Mouse (Mus musculus) forebrain, embryonic 15.5 days (tissue): Measurements from ENCODE around the gene Adarb1. TPM values are rescaled to one million over a fixed set of nuclear protein-coding genes. Genes with fewer than 3 reads are reported as not detected.

Source experiments
- ATAC-seq: fragments of 200-750 bp; cut with Nextera tagmentation; replicated peaks from 2 replicates; pipeline ENCODE4 v1.8.0; 2017; ENCODE audit warnings: mild to moderate bottlenecking, moderate TSS enrichment, moderate library complexity
- H3K27ac ChIP-seq: fragments of 300-500 bp; sonication (generic); replicated peaks from 2 replicates; pipeline ENCODE4 v1.5.1; 2015; ENCODE audit warnings: mild to moderate bottlenecking, inconsistent platforms
- H3K27me3 ChIP-seq: fragments of 300-500 bp; sonication (generic); 2 replicates; pipeline ENCODE4 v1.6.1; 2015; ENCODE audit warnings: inconsistent platforms
- H3K36me3 ChIP-seq: fragments of 300-500 bp; sonication (generic); 2 replicates; pipeline ENCODE4 v1.6.1; 2015; ENCODE audit warnings: mild to moderate bottlenecking, inconsistent platforms
- H3K4me1 ChIP-seq: fragments of 300-500 bp; sonication (generic); 2 replicates; pipeline ENCODE4 v1.6.1; 2015; ENCODE audit warnings: inconsistent platforms
- H3K4me2 ChIP-seq: fragments of 300-500 bp; sonication (generic); replicated peaks from 2 replicates; pipeline ENCODE4 v1.6.1; 2015; ENCODE audit warnings: mild to moderate bottlenecking, inconsistent platforms
- H3K4me3 ChIP-seq: fragments of 300-500 bp; sonication (generic); 2 replicates; pipeline ENCODE4 v1.5.1; 2015; ENCODE audit warnings: mild to moderate bottlenecking, inconsistent platforms
- H3K9ac ChIP-seq: fragments of 300-500 bp; sonication (generic); replicated peaks from 2 replicates; pipeline ENCODE4 v1.6.1; 2015; ENCODE audit warnings: mild to moderate bottlenecking, inconsistent platforms
- H3K9me3 ChIP-seq: fragments of 300-500 bp; sonication (generic); 2 replicates; pipeline ENCODE4 v1.6.1; 2016; ENCODE audit warnings: inconsistent platforms
- WGBS: fragments of 180-500 bp; shearing (Covaris S2); methylation state at CpG from one replicate; pipeline ENCODE4 v1.1.7; 2015; ENCODE audit warnings: mixed read lengths; 5-methylcytosine and 5-hydroxymethylcytosine counted together
- polyA plus RNA-seq: library from polyadenylated mRNA; unstranded; fragments of >200 nt; fragmentation: Nextera tagmentation; extraction: Ambion mirVana; gene quantifications from 2 replicates; pipeline ENCODE4 v1.2.1, GENCODE M21; 2015

Gene Adarb1
- polyA plus RNA-seq = 11.9 and 12.6 TPM in 2 replicates

- WGBS = under 1% methylated on average over 57 of the region's 57 CpGs
- peak within 1 kb of the TSS; percentile 80 for H3K4me2 ChIP-seq
- H3K9me3 ChIP-seq = no peaks in the 10 kb centered on the region; the same call in 1 of the 2 replicates
- ATAC-seq = peak; percentile 95
- H3K27me3 ChIP-seq = peaks cover 8% of the 10 kb centered on the region; the same call in 1 of the 2 replicates
- H3K4me3 ChIP-seq = peak within 1 kb of the TSS; percentile 68
- H3K9ac ChIP-seq = peak within 1 kb of the TSS; percentile 66
- H3K27ac ChIP-seq = peak within 1 kb of the TSS; percentile 62
- peaks cover 20% of the 10 kb centered on the region for H3K4me1 ChIP-seq
- no peaks in the 10 kb centered on the region for H3K36me3 ChIP-seq
Observed at GRCm38 (mm10) chr10:77418138-77418537, at the start of gene Adarb1. Gene Adarb1 (minus strand): TSS chr10:77418270.

GRCm38 (mm10) chr10:77467407-77467806 is 49.3 kb upstream of the Adarb1 start:
- 87% methylated on average over 6 of the region's 6 CpGs for WGBS
- no peak overlapping the region for H3K27ac ChIP-seq
- H3K36me3 ChIP-seq = no peaks in the 10 kb centered on the region

GRCm38 (mm10) chr10:77465902-77466301 is 47.8 kb upstream of the Adarb1 start:
- 91% methylated on average over 5 of the region's 5 CpGs for WGBS

More at GRCm38 (mm10) chr10:77467407-77467806, 49.3 kb upstream of the Adarb1 start:
- no peak for ATAC-seq
- Histone ChIP-seq H3K4me2 (no peak overlapping the region), H3K9ac (no peak overlapping the region), H3K4me1 (0 out of 2 replicates have a peak, but pooled peaks cover 4% of the 10 kb centered on the region), H3K27me3 (no peaks in the 10 kb centered on the region), H3K4me3 (no peak overlapping the region), H3K9me3 (no peaks in the 10 kb centered on the region)

DNA sequence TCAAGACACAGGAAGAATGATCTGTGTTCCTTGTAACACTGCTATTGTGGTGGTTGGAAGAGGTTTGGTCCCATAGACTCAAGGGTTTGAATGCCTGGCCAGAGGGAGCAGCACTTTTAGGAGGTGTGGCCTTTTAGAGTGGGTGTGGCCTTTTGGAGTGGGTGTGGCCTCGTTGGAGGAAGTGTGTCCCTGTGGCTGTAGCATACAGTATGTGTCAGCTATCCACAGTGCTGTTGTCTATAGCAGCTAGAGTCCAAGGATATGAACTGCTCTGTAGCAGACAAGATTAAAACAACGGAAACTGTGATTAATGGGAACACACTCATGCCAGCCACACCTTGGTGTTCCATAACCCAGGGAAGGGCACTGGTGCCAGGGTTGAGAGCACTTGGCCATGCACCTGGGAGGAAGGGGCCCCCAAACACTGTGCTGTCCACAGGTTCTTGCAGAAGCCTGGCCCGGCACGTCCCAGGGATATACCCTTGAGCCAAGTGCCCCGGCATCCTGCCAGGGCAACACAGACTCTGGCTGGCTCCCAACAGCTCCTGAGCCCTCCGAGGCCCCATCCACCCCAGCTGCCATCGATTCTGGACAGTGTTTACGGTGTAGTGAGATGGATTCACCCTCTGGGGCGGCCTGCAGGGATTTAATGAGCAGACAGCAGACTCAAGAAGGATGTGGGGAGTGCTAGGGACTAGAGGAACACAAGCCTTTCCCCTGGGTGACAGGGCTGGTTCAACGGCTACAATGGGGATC is 46.3 kb upstream of the Adarb1 start:
- 0 out of 2 replicates have a peak, but pooled peaks cover 4% of the 10 kb centered on the region for H3K4me1 ChIP-seq
- no peak overlapping the region for H3K9ac ChIP-seq
- 63% methylated on average over 10 of the region's 10 CpGs for WGBS
- no peak overlapping the region for H3K4me3 ChIP-seq
- H3K36me3 ChIP-seq = no peaks in the 10 kb centered on the region
- no peaks in the 10 kb centered on the region for H3K27me3 ChIP-seq
- H3K9me3 ChIP-seq = no peaks in the 10 kb centered on the region
- peak; percentile 23; the same call in 1 of the 2 replicates for ATAC-seq
- no peak overlapping the region for H3K27ac ChIP-seq
- H3K4me2 ChIP-seq = no peak overlapping the region

More at GRCm38 (mm10) chr10:77465902-77466301, 47.8 kb upstream of the Adarb1 start:
- ATAC-seq = no peak
- H3K36me3 ChIP-seq = no peaks in the 10 kb centered on the region
- H3K27ac ChIP-seq = no peak overlapping the region
- no peak overlapping the region for H3K9ac ChIP-seq
- H3K4me1 ChIP-seq = 0 out of 2 replicates have a peak, but pooled peaks cover 4% of the 10 kb centered on the region
- H3K27me3 ChIP-seq = no peaks in the 10 kb centered on the region
- no peak overlapping the region for H3K4me2 ChIP-seq
- no peaks in the 10 kb centered on the region for H3K9me3 ChIP-seq
- H3K4me3 ChIP-seq = no peak overlapping the region

DNA sequence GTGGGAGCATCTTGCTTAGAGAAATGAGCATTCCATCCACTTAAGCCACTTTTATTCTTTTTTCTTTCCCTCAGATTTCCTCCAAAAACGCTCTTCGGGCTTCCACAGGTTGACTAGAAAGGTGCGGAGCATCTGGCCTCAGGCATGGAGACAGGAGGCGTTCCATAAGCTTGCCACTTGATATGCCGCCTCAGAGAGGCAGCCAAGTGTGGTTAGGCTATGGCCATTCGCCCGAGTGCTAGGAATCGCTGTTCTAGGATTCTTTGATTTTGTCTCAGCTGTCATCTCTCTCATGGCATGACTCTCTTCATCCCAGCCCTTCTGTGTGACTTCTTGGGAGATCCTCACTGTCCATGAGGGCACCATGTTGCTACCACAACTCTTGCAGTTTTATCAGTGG is 43.1 kb upstream of the Adarb1 start:
- 0 out of 2 replicates have a peak, but pooled peaks cover 4% of the 10 kb centered on the region for H3K4me1 ChIP-seq
- 91% methylated on average over 8 of the region's 8 CpGs for WGBS
- H3K27ac ChIP-seq = no peak overlapping the region
- no peaks in the 10 kb centered on the region for H3K9me3 ChIP-seq
- no peaks in the 10 kb centered on the region for H3K27me3 ChIP-seq
- H3K36me3 ChIP-seq = no peaks in the 10 kb centered on the region
- no peak for ATAC-seq
- H3K9ac ChIP-seq = no peak overlapping the region
- no peak overlapping the region for H3K4me2 ChIP-seq
- no peak overlapping the region for H3K4me3 ChIP-seq

GRCm38 (mm10) chr10:77457701-77458100 is 39.6 kb upstream of the Adarb1 start:
- no peak overlapping the region for H3K4me3 ChIP-seq
- H3K36me3 ChIP-seq = no peaks in the 10 kb centered on the region
- H3K27ac ChIP-seq = no peak overlapping the region
- H3K9me3 ChIP-seq = no peaks in the 10 kb centered on the region
- ATAC-seq = no peak
- H3K4me1 ChIP-seq = no peaks in the 10 kb centered on the region
- no peak overlapping the region for H3K4me2 ChIP-seq
- no peak overlapping the region for H3K9ac ChIP-seq
- H3K27me3 ChIP-seq = no peaks in the 10 kb centered on the region
- WGBS = 84% methylated on average over 3 of the region's 3 CpGs

DNA sequence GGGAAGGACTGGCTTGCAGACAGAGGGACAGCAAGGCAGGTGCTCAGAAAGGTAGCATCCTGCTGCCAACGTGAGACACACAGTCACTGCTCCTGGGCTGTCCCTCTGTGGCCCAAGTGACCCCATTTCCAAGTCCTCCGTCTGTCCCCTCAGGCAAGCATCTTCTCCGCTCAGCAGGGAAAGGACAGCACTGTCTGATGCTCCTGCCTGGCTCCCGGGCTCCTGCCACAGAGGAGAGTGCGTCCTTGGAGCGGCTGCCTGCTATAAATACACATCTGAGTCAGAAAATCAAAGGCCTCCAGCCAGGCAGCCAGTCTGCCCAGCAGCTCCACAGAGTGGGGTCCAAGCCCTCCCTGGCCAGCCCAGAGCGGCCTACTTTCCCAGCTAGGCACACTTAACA is 38.4 kb upstream of the Adarb1 start:
- H3K36me3 ChIP-seq = no peaks in the 10 kb centered on the region
- no peak overlapping the region for H3K4me2 ChIP-seq
- no peaks in the 10 kb centered on the region for H3K9me3 ChIP-seq
- no peak overlapping the region for H3K27ac ChIP-seq
- no peaks in the 10 kb centered on the region for H3K4me1 ChIP-seq
- H3K4me3 ChIP-seq = no peak overlapping the region
- 77% methylated on average over 7 of the region's 7 CpGs for WGBS
- H3K9ac ChIP-seq = no peak overlapping the region
- no peaks in the 10 kb centered on the region for H3K27me3 ChIP-seq
- ATAC-seq = no peak

GRCm38 (mm10) chr10:77455251-77456010 is 37.4 kb upstream of the Adarb1 start:
- no peaks in the 10 kb centered on the region for H3K36me3 ChIP-seq
- no peak overlapping the region for H3K4me3 ChIP-seq
- no peaks in the 10 kb centered on the region for H3K27me3 ChIP-seq
- no peak for ATAC-seq
- no peaks in the 10 kb centered on the region for H3K9me3 ChIP-seq
- no peak overlapping the region for H3K27ac ChIP-seq
- H3K4me1 ChIP-seq = no peaks in the 10 kb centered on the region
- no peak overlapping the region for H3K4me2 ChIP-seq
- H3K9ac ChIP-seq = no peak overlapping the region
- 85% methylated on average over 14 of the region's 14 CpGs for WGBS

DNA sequence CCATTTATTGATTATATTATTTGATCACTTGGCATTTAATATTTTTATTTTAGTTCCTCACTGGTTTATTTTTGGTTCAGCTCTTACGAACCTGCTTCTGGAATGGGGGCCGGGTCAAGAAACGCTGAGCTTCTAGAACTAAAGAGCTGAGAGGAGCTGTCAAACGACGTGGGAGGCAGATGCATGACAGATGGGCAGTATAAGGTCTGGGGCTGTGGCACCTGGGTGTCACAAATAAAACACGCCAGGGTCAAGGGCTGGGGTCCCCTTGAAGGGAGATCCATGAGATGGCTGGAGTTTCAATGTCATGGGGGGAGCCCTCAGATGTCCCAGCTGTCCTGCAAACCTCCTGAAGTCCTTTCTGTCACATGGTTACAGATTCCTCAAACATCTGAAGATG is 36.7 kb upstream of the Adarb1 start:
- Histone ChIP-seq H3K4me1 (no peaks in the 10 kb centered on the region), H3K27ac (no peak overlapping the region), H3K27me3 (no peaks in the 10 kb centered on the region), H3K4me3 (no peak overlapping the region), H3K4me2 (no peak overlapping the region), H3K36me3 (no peaks in the 10 kb centered on the region), H3K9me3 (no peaks in the 10 kb centered on the region), H3K9ac (no peak overlapping the region)
- ATAC-seq = no peak
- WGBS = 85% methylated on average over 6 of the region's 6 CpGs

DNA sequence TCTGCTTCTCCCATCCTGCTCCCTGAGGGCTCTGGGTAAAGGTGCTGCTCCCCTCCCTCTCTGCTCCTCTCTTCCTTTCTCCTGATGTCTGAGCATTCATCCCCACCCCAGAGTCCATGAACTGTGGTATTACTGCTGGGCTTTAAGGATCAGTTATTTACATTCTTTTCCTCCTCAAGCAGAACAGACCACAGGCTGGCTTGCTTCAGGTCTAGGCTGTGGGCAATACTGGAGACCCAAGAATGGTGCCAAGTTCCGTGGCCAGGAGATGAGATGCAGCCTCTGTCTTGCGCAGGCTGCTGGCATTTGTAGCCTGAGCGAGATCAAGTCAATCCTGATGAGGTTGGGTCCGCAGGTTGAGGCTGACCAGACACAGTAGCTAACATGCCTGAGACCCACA is 33.8 kb upstream of the Adarb1 start:
- no peak overlapping the region for H3K4me2 ChIP-seq
- H3K4me3 ChIP-seq = no peak overlapping the region
- H3K36me3 ChIP-seq = no peaks in the 10 kb centered on the region
- H3K9ac ChIP-seq = no peak overlapping the region
- no peak for ATAC-seq
- 86% methylated on average over 4 of the region's 4 CpGs for WGBS
- no peaks in the 10 kb centered on the region for H3K4me1 ChIP-seq
- no peaks in the 10 kb centered on the region for H3K27me3 ChIP-seq
- H3K9me3 ChIP-seq = no peaks in the 10 kb centered on the region
- H3K27ac ChIP-seq = no peak overlapping the region

- Histone ChIP-seq H3K27ac (no peak overlapping the region), H3K36me3 (no peaks in the 10 kb centered on the region), H3K9ac (no peak overlapping the region), H3K4me1 (no peaks in the 10 kb centered on the region), H3K4me2 (no peak overlapping the region), H3K27me3 (no peaks in the 10 kb centered on the region), H3K9me3 (no peaks in the 10 kb centered on the region), H3K4me3 (no peak overlapping the region)
- no peak for ATAC-seq
Observed at GRCm38 (mm10) chr10:77450159-77450464, 32.0 kb upstream of the Adarb1 start.

DNA sequence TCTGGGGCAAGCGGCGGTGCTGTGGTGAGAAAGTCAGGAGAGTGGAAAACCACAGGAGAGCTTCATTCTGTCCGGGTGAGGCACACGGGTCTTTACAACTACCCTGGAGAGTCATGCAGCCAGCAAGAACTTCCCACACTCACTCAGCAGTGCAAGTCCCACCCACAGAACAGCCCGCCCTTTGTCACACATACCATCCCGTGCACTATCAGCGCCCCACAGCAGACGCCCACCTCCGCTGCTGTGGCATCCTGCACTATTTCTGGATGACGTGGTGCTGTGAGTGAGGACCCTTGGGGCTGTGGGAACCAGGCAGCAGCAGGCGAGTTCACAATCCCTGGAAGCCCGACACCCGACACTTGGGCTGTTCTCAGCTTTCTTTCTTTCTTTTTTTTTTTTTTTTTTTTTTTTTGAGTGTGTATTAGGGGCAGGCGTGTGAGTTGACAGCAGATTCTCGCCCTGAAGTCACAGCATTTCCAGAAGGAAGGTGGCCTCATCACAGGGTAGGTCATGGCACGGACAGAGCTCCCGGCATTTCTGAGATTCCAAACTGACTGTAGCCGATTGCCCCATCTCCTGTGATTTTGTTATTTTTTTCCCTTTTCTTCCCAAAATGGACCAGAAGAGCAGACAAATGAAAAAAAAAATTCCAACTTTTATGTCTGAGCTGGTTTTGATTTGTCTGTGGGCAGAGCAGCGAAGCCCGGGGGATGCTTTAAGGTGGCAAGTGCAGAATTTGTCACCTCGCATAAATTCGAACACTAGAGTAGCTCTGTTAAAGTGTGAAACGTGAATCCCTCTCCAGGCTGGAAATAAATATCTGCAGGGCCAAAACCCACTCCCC is 31.5 kb upstream of the Adarb1 start:
- 52% methylated on average over 23 of the region's 23 CpGs for WGBS
- no peak overlapping the region for H3K4me3 ChIP-seq
- H3K9me3 ChIP-seq = no peaks in the 10 kb centered on the region
- H3K27me3 ChIP-seq = no peaks in the 10 kb centered on the region
- H3K27ac ChIP-seq = no peak overlapping the region
- H3K36me3 ChIP-seq = no peaks in the 10 kb centered on the region
- H3K4me2 ChIP-seq = no peak overlapping the region
- no peaks in the 10 kb centered on the region for H3K4me1 ChIP-seq
- no peak overlapping the region for H3K9ac ChIP-seq
- no peak for ATAC-seq
